Mouse (Mus musculus): ENCODE results near the gene Cops7a. TPM values are rescaled to one million over a fixed set of nuclear protein-coding genes. Genes with fewer than 3 reads are reported as not detected.

The Cops7a gene
- polyA plus RNA-seq, 1 experiment from 2014 or later = 130 TPM

GRCm38 (mm10) chr6:124914511-124914910 lies 50.8 kb downstream of the Cops7a start:
- no peak for DNase-seq (ENCODE audit: low spot score)
- H3K36me3 ChIP-seq = peaks cover 32% of the 10 kb centered on the region
- 81% methylated on average over 7 of the region's 7 CpGs for WGBS
- peak overlapping the region; percentile 90 for H3K4me3 ChIP-seq
- peaks cover 81% of the 10 kb centered on the region for H3K4me1 ChIP-seq (replicated peaks)
- peak overlapping the region; percentile 100 for H3K27ac ChIP-seq
- no peaks in the 10 kb centered on the region for H3K9me3 ChIP-seq
- H3K27me3 ChIP-seq (ENCODE audit: insufficient read depth, poor library complexity, severe bottlenecking) = peaks cover 32% of the 10 kb centered on the region

DNA sequence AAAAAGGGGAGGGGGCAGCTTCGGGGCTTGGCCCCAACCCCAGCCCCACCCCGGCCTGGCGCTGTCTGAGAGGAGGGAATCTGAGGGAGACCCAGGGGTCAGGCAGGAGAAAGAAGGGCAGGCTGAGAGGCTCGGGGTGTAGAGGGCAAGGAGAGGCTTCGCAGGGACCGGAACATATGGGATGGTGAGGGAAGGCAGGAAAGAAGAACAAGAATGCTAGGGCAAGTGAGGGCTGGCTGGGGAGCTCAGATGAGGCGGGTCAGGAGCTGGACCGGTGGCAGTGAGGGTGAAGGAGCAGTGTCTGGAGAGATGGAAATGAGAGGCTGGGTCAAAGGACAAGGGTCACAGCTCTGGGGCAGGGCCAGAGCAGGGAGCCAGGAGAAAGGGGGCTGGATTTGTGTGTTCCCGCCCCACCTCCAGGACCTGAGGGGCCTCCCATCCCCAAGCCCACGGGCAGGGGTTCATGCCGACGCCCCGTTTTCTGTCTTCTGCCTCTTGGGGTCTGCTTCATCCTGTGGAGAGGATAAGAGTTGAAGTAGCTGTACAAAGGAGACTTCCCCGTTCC lies 51.5 kb downstream of the Cops7a start:
- Histone ChIP-seq H3K4me1 (replicated peaks) (peaks cover 76% of the 10 kb centered on the region), H3K27me3 (ENCODE audit: insufficient read depth, poor library complexity, severe bottlenecking) (peaks cover 39% of the 10 kb centered on the region), H3K27ac (peak overlapping the region; percentile 100), H3K9me3 (no peaks in the 10 kb centered on the region), H3K36me3 (peaks cover 32% of the 10 kb centered on the region), H3K4me3 (peak overlapping the region; percentile 90; the same call in 1 of the 2 replicates)
- DNase-seq (ENCODE audit: low spot score) = peak; percentile 38
- 47% methylated on average over 14 of the region's 14 CpGs for WGBS

- H3K4me1 ChIP-seq (replicated peaks) = peaks cover 70% of the 10 kb centered on the region
- no peak for DNase-seq (ENCODE audit: low spot score)
Observed at GRCm38 (mm10) chr6:124913214-124913613, 52.1 kb downstream of the Cops7a start.

DNA sequence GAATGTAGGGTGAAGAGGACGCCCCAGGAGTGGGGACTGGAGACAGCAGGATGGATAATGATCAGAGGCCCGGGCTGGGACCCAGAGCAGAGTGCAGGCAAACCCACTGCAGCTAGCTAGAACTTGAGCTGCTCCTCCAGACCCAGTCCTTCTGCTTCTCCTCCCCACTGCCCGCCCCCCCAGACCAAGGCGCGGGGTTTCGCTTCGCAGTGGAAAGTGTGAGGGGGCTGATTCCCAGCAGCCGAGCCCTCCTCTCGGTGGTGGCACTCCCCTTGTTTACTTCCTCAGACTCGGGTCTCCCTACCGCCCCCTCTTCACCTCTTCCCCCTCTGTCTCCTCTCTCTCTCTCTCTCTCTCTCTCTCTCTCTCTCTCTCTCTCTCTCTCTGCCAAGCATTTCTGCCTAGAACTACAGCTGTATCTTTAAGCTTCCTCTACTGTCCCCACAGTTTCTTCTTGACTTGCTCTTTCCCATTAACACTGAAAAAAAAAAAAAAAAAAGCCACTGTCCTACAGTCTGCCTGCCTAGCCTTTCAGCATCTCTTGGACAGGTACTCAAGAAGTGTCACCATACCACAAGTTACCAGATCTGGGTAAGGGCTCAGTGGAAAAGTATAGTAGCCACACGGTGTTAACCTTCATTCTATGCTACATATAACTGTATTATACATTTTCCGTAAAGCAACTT lies 53.7 kb downstream of the Cops7a start, which contains the start of gene Lag3:
Lag3 (minus strand) TSS at position 173 of the 686 bp plus-strand sequence.
- DNase-seq (ENCODE audit: low spot score) = peak; percentile 18
- H3K27ac ChIP-seq = peak within 1 kb of the TSS; percentile 59; the same call in 1 of the 2 replicates
- peaks cover 32% of the 10 kb centered on the region for H3K36me3 ChIP-seq
- peaks cover 59% of the 10 kb centered on the region for H3K4me1 ChIP-seq (replicated peaks)
- no peaks in the 10 kb centered on the region for H3K9me3 ChIP-seq
- 23% methylated on average over 13 of the region's 13 CpGs for WGBS
- H3K4me3 ChIP-seq = peak within 1 kb of the TSS; percentile 21; the same call in 1 of the 2 replicates
- peaks cover 49% of the 10 kb centered on the region for H3K27me3 ChIP-seq (ENCODE audit: insufficient read depth, poor library complexity, severe bottlenecking)

More at GRCm38 (mm10) chr6:124913214-124913613, 52.1 kb downstream of the Cops7a start:
- H3K9me3 ChIP-seq = no peaks in the 10 kb centered on the region
- 65% methylated on average over 6 of the region's 6 CpGs for WGBS
- 0 out of 2 replicates have a peak overlapping the region, but pooled peaks have one; percentile 100 for H3K27ac ChIP-seq
- peak overlapping the region; percentile 90; the same call in 1 of the 2 replicates for H3K4me3 ChIP-seq
- peaks cover 32% of the 10 kb centered on the region for H3K36me3 ChIP-seq
- peaks cover 45% of the 10 kb centered on the region for H3K27me3 ChIP-seq (ENCODE audit: insufficient read depth, poor library complexity, severe bottlenecking)

DNA sequence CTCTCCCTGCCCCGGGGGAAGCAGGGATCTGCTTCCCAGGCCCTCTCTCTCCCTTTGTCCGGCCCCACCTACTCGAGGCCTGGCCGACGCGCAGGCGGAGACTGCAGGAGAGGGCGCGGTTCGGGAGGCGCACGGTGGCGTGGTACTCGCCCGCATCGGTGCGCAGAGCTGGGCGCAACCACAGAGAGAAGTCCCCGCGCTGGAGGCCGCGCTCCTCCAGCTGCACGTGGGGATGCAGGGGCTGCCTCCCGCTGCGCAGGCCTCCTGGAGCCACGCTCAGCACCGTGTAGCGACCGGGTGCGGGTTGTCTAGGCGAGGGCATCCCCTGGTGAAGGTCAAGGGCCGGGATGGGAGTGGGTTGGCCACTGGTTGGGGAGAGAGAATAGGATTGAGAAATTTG lies 55.3 kb downstream of the Cops7a start:
- peaks cover 27% of the 10 kb centered on the region for H3K36me3 ChIP-seq
- peak overlapping the region; percentile 85 for H3K27ac ChIP-seq
- peaks cover 50% of the 10 kb centered on the region for H3K4me1 ChIP-seq (replicated peaks)
- peak; percentile 47 for DNase-seq (ENCODE audit: low spot score)
- no peaks in the 10 kb centered on the region for H3K9me3 ChIP-seq
- H3K27me3 ChIP-seq (ENCODE audit: insufficient read depth, poor library complexity, severe bottlenecking) = peaks cover 49% of the 10 kb centered on the region
- WGBS = 2% methylated on average over 32 of the region's 32 CpGs
- peak overlapping the region; percentile 44 for H3K4me3 ChIP-seq

Other genes with a start within 250 kb of the Cops7a start
- gene Ptpn6, start 226.8 kb downstream of the Cops7a start, polyA plus RNA-seq (2016; fragmentation: Nextera tagmentation; extraction: Ambion mirVana) = 7.9 and 8.2 TPM in 2 replicates
- 446 and 555 TPM in 2 replicates for gene Grcc10, start 224.2 kb downstream of the Cops7a start, polyA plus RNA-seq (2016; fragmentation: Nextera tagmentation; extraction: Ambion mirVana)
- not detected in 2 replicates for gene Gm45234, start 209.5 kb downstream of the Cops7a start, polyA plus RNA-seq (2016; fragmentation: Nextera tagmentation; extraction: Ambion mirVana)
- gene Atn1, start 209.0 kb downstream of the Cops7a start, polyA plus RNA-seq (2016; fragmentation: Nextera tagmentation; extraction: Ambion mirVana) = 11.2 and 13.0 TPM in 2 replicates
- 3.4 and 5.4 TPM in 2 replicates for gene Eno2, start 195.9 kb downstream of the Cops7a start, polyA plus RNA-seq (2016; fragmentation: Nextera tagmentation; extraction: Ambion mirVana)
- gene Lrrc23, start 185.8 kb downstream of the Cops7a start, polyA plus RNA-seq (2016; fragmentation: Nextera tagmentation; extraction: Ambion mirVana) = 2.5 and 4.8 TPM in 2 replicates
- gene Spsb2, start 156.9 kb downstream of the Cops7a start, polyA plus RNA-seq (2016; fragmentation: Nextera tagmentation; extraction: Ambion mirVana) = 8.3 and 8.7 TPM in 2 replicates
- 794 and 931 TPM in 2 replicates for gene Tpi1, start 151.2 kb downstream of the Cops7a start, polyA plus RNA-seq (2016; fragmentation: Nextera tagmentation; extraction: Ambion mirVana)
- gene Usp5, start 136.1 kb downstream of the Cops7a start, polyA plus RNA-seq (2016; fragmentation: Nextera tagmentation; extraction: Ambion mirVana) = 206 and 211 TPM in 2 replicates
- gene Cdca3, start 136.0 kb downstream of the Cops7a start, polyA plus RNA-seq (2016; fragmentation: Nextera tagmentation; extraction: Ambion mirVana) = 232 and 255 TPM in 2 replicates
- 0.44 and 0.76 TPM in 2 replicates for gene Gnb3, start 125.3 kb downstream of the Cops7a start, polyA plus RNA-seq (2016; fragmentation: Nextera tagmentation; extraction: Ambion mirVana)
- 12.6 and 13.4 TPM in 2 replicates for gene P3h3, start 107.8 kb downstream of the Cops7a start, polyA plus RNA-seq (2016; fragmentation: Nextera tagmentation; extraction: Ambion mirVana)
- 2.3 and 5.0 TPM in 2 replicates for gene Gpr162, start 101.6 kb downstream of the Cops7a start, polyA plus RNA-seq (2016; fragmentation: Nextera tagmentation; extraction: Ambion mirVana)
- not detected in 2 replicates for gene Cd4, start 77.3 kb downstream of the Cops7a start, polyA plus RNA-seq (2016; fragmentation: Nextera tagmentation; extraction: Ambion mirVana)
- 1.1 and 1.3 TPM in 2 replicates for gene Lag3, start 53.8 kb downstream of the Cops7a start, polyA plus RNA-seq (2016; fragmentation: Nextera tagmentation; extraction: Ambion mirVana)
- gene Ptms, start 45.4 kb downstream of the Cops7a start, polyA plus RNA-seq (2016; fragmentation: Nextera tagmentation; extraction: Ambion mirVana) = 271 and 416 TPM in 2 replicates
- gene Mlf2, start 34.2 kb downstream of the Cops7a start, polyA plus RNA-seq (2016; fragmentation: Nextera tagmentation; extraction: Ambion mirVana) = 417 and 499 TPM in 2 replicates
- gene Pianp, start 31.2 kb upstream of the Cops7a start, polyA plus RNA-seq (2016; fragmentation: Nextera tagmentation; extraction: Ambion mirVana) = 0.85 and 2.4 TPM in 2 replicates
- gene Zfp384, start 43.6 kb upstream of the Cops7a start, polyA plus RNA-seq (2016; fragmentation: Nextera tagmentation; extraction: Ambion mirVana) = 8.7 and 12.8 TPM in 2 replicates
- gene Ing4, start 74.2 kb upstream of the Cops7a start, polyA plus RNA-seq (2016; fragmentation: Nextera tagmentation; extraction: Ambion mirVana) = 125 and 153 TPM in 2 replicates
- 13.1 and 15.5 TPM in 2 replicates for gene Acrbp, start 84.2 kb upstream of the Cops7a start, polyA plus RNA-seq (2016; fragmentation: Nextera tagmentation; extraction: Ambion mirVana)
- gene Lpar5, start 102.4 kb upstream of the Cops7a start, polyA plus RNA-seq (2016; fragmentation: Nextera tagmentation; extraction: Ambion mirVana) = 0.10 TPM in 1 of 2 replicates, not detected in the other
- gene Chd4, start 130.4 kb upstream of the Cops7a start, polyA plus RNA-seq (2016; fragmentation: Nextera tagmentation; extraction: Ambion mirVana) = 95.7 and 97.6 TPM in 2 replicates
- 67.6 and 83.8 TPM in 2 replicates for gene Nop2, start 166.4 kb upstream of the Cops7a start, polyA plus RNA-seq (2016; fragmentation: Nextera tagmentation; extraction: Ambion mirVana)
- gene Iffo1, start 179.7 kb upstream of the Cops7a start, polyA plus RNA-seq (2016; fragmentation: Nextera tagmentation; extraction: Ambion mirVana) = 12.5 and 18.3 TPM in 2 replicates
- gene Gapdh, start 200.9 kb upstream of the Cops7a start, polyA plus RNA-seq (2016; fragmentation: Nextera tagmentation; extraction: Ambion mirVana) = 2,613 and 2,865 TPM in 2 replicates
- gene Ncapd2, start 226.2 kb upstream of the Cops7a start, polyA plus RNA-seq (2016; fragmentation: Nextera tagmentation; extraction: Ambion mirVana) = 199 and 233 TPM in 2 replicates
- 206 and 213 TPM in 2 replicates for gene Mrpl51, start 226.3 kb upstream of the Cops7a start, polyA plus RNA-seq (2016; fragmentation: Nextera tagmentation; extraction: Ambion mirVana)